Mouse (Mus musculus) limb, embryonic 14.5 days (tissue): ENCODE data around the gene Samhd1. TPM values are rescaled to one million over a fixed set of nuclear protein-coding genes. Genes with fewer than 3 reads are reported as not detected.
"Not testable (repeated sequence)": the region's sequence is repeated elsewhere in the genome, so short reads cannot be mapped to it uniquely, and the experiment has no call there.

Experiments used
- ATAC-seq: fragments of 200-750 bp; cut with Nextera tagmentation; 2 replicates; pipeline ENCODE4 v1.8.0; 2017; ENCODE audit warnings: low read depth, moderate number of reproducible peaks, moderate TSS enrichment; ENCODE audit not compliant: low FRiP score
- DNase-seq: peaks from one replicate; pipeline ENCODE4 v3.0.0-alpha.2; 2015; ENCODE audit warnings: low spot score
- H3K27ac ChIP-seq: fragments of 300-500 bp; sonication (generic); replicated peaks from 2 replicates; pipeline ENCODE4 v1.5.1; 2014; ENCODE audit warnings: low read depth, mild to moderate bottlenecking, low read length, moderate library complexity, mixed read lengths
- H3K27me3 ChIP-seq: fragments of 300-500 bp; sonication (generic); 2 replicates; pipeline ENCODE4 v1.6.1; 2014; ENCODE audit warnings: low read length, mixed read lengths; ENCODE audit not compliant: control insufficient read depth, insufficient read depth
- H3K36me3 ChIP-seq: fragments of 300-500 bp; sonication (generic); 2 replicates; pipeline ENCODE4 v1.6.1; 2014; ENCODE audit warnings: mild to moderate bottlenecking, low read length, moderate library complexity, mixed read lengths; ENCODE audit not compliant: control insufficient read depth, insufficient read depth
- H3K4me1 ChIP-seq: fragments of 300-500 bp; sonication (generic); 2 replicates; pipeline ENCODE4 v1.6.1; 2014; ENCODE audit warnings: antibody characterized with exemption, low read length, mixed read lengths; ENCODE audit not compliant: control insufficient read depth, insufficient read depth
- H3K4me2 ChIP-seq: fragments of 300-500 bp; sonication (generic); replicated peaks from 2 replicates; pipeline ENCODE4 v1.6.1; 2014; ENCODE audit warnings: low read depth, mild to moderate bottlenecking, low read length, moderate library complexity; ENCODE audit not compliant: severe bottlenecking
- H3K4me3 ChIP-seq: fragments of 300-500 bp; sonication (generic); replicated peaks from 2 replicates; pipeline ENCODE4 v1.5.1; 2014; ENCODE audit warnings: low read length
- H3K9ac ChIP-seq: fragments of 300-500 bp; sonication (generic); 2 replicates; pipeline ENCODE4 v1.6.1; 2014; ENCODE audit warnings: mild to moderate bottlenecking, low read depth, low read length, moderate library complexity; ENCODE audit not compliant: severe bottlenecking
- H3K9me3 ChIP-seq: fragments of 300-500 bp; sonication (generic); 2 replicates; pipeline ENCODE4 v1.6.1; 2016; ENCODE audit warnings: low read length; ENCODE audit not compliant: control insufficient read depth
- POLR2A ChIP-seq: fragments of 200-500 bp; IDR thresholded peaks from 2 replicates; pipeline ENCODE4 v1.8.0; 2012; ENCODE audit warnings: inconsistent platforms, mild to moderate bottlenecking, moderate library complexity, borderline replicate concordance; ENCODE audit not compliant: insufficient read depth, insufficient read length; ENCODE audit errors: extremely low read depth
- WGBS: fragments of 180-500 bp; shearing (Covaris S2); extraction: QIAGEN DNeasy Blood & Tissue Kit; methylation state at CpG from one replicate; pipeline ENCODE4 v1.1.7; 2014; 5-methylcytosine and 5-hydroxymethylcytosine counted together
- polyA plus RNA-seq, 2 experiments: library from polyadenylated mRNA; depleted of rRNA in 1 of 2; stranded (reverse) in 1 of 2; unstranded in 1 of 2; fragments of >200 nt; fragmentation: Nextera tagmentation in 1 of 2; extraction: Ambion mirVana in 1 of 2; gene quantifications; 2 replicates each; pipeline versions ENCODE4 v1.2.1 to v1.2.3; 2012 to 2014

The Samhd1 gene
- polyA plus RNA-seq, 2 experiments: 24.3 to 33.6 TPM

DNA sequence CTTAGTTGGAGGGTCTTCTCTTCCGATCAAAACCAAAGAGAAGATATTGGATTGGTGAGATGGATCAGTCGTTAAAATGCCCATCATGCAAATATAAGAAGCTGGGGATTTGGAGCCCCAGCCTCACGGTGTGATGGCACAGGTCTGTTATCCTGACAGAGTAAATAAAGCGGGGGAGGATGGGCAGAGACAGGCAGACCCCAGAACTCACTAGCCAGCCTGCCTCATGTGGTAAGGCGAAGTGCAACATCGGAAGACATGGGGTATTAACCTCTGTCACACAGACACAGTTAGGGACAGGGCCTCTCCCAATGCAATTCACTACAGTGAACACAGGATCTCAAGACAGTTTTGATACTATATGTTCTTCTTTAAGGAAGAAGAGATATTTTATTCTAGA lies 35.6 kb upstream of the Samhd1 start:
- WGBS: 76% methylated on average over 6 of the region's 6 CpGs
- ATAC-seq: no peak

DNA sequence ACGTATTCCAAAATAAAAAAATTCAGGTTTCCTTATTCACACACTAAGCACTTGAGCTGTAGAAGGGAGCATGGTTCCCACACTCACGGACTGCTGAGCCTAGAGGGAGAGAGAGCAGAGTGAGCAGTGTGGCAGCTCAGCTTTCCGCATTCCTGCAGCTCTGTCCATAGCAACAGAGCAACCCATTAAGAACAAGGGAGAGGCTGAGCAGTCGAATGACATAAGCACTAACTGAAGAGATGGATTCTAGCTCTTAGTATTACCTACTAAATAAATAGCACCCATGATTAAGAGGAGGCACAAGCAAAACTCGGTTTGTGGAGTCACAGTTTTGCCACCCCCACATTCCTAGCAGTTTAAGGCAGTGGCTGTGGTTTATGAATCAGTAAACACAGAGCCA lies 35.1 kb upstream of the Samhd1 start:
- DNase-seq: no peak
- 62% methylated on average over 5 of the region's 5 CpGs for WGBS
- no peak for ATAC-seq
- Histone ChIP-seq H3K4me1 (no peaks in the 10 kb centered on the region), H3K4me2 (no peak overlapping the region), H3K36me3 (peaks cover 60% of the 10 kb centered on the region), H3K9ac (no peak overlapping the region), H3K9me3 (no peaks in the 10 kb centered on the region), H3K4me3 (no peak overlapping the region), H3K27me3 (no peaks in the 10 kb centered on the region), H3K27ac (no peak overlapping the region)
- TF ChIP-seq POLR2A: no peak

More for the DNA sequence above, 35.6 kb upstream of the Samhd1 start:
- no peak for TF ChIP-seq POLR2A
- no peak overlapping the region for H3K4me2 ChIP-seq
- no peak overlapping the region for H3K9ac ChIP-seq
- no peak for DNase-seq
- H3K4me3 ChIP-seq: no peak overlapping the region
- no peak overlapping the region for H3K27ac ChIP-seq
- H3K27me3 ChIP-seq: no peaks in the 10 kb centered on the region
- peaks cover 65% of the 10 kb centered on the region for H3K36me3 ChIP-seq
- no peaks in the 10 kb centered on the region for H3K4me1 ChIP-seq
- no peaks in the 10 kb centered on the region for H3K9me3 ChIP-seq

DNA sequence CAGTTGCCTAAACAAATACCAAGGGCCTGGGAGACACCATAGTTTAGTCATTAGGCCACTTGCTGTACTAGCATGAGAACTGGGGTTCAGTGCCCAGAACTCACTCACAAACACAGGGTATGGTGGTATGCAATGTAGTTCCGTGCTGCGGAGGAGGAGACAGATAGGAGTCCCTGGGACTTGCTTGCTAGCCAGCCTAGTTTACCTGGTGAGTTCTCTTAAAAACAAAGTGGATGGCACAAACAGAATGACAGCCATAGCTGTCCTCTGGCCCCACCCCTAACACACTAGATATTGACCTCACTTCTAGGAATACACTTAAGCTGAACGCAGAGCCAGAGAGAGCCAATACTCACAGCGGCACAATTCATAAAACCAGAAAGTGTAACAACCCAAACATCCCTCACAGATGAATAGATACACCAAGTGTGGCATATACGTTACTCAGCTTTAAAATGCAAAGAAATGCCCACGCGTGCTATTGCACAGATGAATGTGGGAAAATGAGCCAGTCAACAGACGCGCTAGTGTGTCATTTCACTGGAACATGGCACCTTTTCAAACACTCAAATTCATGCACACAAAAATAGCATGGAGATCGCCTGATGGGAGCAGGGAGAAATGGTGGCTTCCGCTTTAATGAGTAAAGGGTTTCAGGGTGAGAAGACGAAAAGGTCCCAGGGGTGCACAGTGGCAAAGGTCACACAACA lies 31.5 kb upstream of the Samhd1 start:
- 92% methylated on average over 12 of the region's 12 CpGs for WGBS

DNA sequence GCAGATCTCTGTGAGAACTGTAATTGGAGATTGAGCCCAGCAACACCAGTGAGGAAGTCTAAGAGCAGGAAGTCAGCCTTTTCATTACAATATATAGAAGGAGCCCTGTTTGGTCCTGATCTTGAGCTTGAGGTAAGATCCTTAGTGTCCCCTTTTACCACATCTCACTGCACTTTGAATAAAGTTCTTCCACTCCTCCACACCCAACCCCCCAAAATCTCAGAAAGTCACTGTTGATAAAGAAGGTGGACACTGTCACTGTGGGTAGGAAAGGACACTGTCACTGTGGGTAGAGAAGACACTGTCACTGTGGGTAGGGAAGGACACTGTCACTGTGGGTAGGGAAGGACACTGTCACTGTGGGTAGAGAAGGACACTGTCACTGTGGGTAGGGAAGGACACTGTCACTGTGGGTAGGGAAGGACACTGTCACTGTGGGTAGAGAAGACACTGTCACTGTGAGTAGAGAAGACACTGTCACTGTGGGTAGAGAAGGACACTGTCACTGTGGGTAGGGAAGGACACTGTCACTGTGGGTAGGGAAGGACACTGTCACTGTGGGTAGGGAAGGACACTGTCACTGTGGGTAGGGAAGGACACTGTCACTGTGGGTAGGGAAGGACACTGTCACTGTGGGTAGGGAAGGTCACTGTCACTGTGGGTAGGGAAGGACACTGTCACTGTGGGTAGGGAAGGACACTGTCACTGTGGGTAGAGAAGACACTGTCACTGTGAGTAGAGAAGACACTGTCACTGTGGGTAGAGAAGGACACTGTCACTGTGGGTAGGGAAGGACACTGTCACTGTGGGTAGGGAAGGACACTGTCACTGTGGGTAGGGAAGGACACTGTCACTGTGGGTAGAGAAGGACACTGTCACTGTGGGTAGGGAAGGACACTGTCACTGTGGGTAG lies 30.5 kb upstream of the Samhd1 start:
- H3K4me1 ChIP-seq, ATAC-seq, H3K4me3 ChIP-seq, H3K27me3 ChIP-seq, DNase-seq, H3K4me2 ChIP-seq, H3K9me3 ChIP-seq, H3K9ac ChIP-seq, H3K27ac ChIP-seq: not testable (repeated sequence)
- H3K36me3 ChIP-seq: peaks cover 54% of the 10 kb centered on the region

More for the DNA sequence above, 31.5 kb upstream of the Samhd1 start:
- no peak for TF ChIP-seq POLR2A
- Histone ChIP-seq H3K9me3 (no peaks in the 10 kb centered on the region), H3K4me1 (no peaks in the 10 kb centered on the region), H3K27ac (no peak overlapping the region), H3K9ac (no peak overlapping the region), H3K27me3 (no peaks in the 10 kb centered on the region), H3K36me3 (peaks cover 54% of the 10 kb centered on the region), H3K4me3 (no peak overlapping the region), H3K4me2 (no peak overlapping the region)
- no peak for DNase-seq
- ATAC-seq: no peak

DNA sequence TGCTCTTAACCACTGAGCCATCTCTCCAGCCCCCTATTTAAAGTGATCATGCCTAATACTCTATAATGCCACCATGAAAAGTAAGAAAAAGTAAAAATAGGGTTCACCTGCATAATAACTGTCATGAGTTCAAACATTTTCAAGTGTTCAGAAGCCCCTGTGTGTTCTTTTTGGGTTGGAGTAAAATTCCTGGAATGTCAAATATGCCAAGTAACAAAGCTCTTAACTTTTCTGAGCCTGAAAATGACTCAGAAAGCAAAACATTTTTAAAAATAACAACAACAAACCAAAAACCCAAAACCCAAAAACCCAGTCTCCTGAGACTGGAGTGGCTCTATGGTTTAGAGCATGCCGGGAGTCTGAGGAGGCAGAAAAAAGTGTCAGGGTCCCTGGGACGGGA lies 29.0 kb upstream of the Samhd1 start:
- ATAC-seq (no peak), DNase-seq (no peak)
- H3K4me3 ChIP-seq: no peak overlapping the region
- H3K36me3 ChIP-seq: peaks cover 56% of the 10 kb centered on the region
- WGBS: 82% methylated on average over 2 of the region's 2 CpGs
- no peak for TF ChIP-seq POLR2A
- no peaks in the 10 kb centered on the region for H3K9me3 ChIP-seq
- no peaks in the 10 kb centered on the region for H3K27me3 ChIP-seq
- no peak overlapping the region for H3K27ac ChIP-seq
- no peak overlapping the region for H3K9ac ChIP-seq
- no peak overlapping the region for H3K4me2 ChIP-seq
- H3K4me1 ChIP-seq: no peaks in the 10 kb centered on the region
